Mouse (Mus musculus) heart, postnatal 4 days (tissue): ENCODE results near the gene Ctc1. TPM values are rescaled to one million over a fixed set of nuclear protein-coding genes. Genes with fewer than 3 reads are reported as not detected.

Source experiments
- DNase-seq: peaks from one replicate; pipeline ENCODE4 v3.0.0; 2021
- microRNA-seq, 2 experiments: library from miRNA; unstranded; fragments of <30 nt; microRNA quantifications; one replicate each; pipeline ENCODE4 v1.2.0; 2021 to 2022
- total RNA-seq, 2 experiments: library from RNA; stranded (reverse); gene quantifications; 2 replicates each; pipeline ENCODE4 v1.2.3; 2021

The Ctc1 gene
- total RNA-seq, 2 experiments from 2014 or later, result 36.8 to 37.7 TPM

DNA sequence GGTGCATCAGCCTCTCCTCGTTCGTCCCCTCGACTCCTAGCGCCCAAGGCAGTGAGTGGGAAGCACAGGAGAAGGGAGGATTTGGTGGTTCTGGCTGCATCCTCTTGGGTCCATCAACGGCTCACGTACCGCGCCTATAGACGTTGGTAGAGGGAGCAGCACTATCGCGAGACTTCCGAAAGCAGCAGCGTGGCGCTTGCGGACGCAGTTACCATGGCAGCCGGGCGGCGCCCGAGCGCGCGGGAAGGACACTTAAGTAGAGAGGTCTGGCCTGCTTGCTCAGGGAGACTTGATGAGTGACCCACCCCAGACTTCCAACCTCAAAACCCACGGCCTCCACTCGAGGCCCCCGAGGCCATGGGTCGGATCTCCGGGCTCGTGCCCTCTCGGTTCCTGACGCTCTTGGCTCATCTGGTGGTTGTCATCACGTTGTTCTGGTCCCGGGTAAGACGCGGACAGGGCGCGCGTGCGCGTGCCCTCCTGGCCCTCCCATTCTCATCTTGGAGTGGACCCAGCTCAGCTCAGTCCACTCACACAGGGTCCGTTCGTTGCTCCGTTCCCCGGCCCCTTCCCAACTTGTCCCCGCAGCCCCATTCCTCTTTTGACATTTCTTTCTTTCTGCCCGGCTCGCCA is 55.0 kb downstream of the Ctc1 start, which contains the start of gene Tmem107:
TSS of gene Tmem107 (plus strand) at position 217 of the 633 bp plus-strand sequence.
- DNase-seq, result peak; percentile 93

DNA sequence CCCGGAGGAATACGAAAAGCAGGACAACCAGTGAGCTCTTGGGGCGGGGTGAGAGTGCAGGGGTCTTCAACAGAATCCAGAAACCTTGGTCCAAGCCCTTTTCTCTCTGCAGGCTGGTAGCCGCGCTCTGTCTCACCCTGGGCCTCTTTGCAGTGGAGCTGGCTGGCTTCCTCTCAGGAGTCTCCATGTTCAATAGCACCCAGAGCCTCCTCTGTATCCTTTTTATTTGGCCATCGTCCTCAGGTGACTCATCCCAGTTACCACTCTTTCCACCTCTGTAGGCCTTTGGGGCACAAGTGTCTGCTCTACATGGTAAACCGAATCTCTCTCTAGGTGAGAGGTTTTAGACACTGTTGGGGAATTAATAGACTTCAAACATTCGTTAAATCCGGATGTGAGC is 55.6 kb downstream of the Ctc1 start:
- DNase-seq, result no peak

DNA sequence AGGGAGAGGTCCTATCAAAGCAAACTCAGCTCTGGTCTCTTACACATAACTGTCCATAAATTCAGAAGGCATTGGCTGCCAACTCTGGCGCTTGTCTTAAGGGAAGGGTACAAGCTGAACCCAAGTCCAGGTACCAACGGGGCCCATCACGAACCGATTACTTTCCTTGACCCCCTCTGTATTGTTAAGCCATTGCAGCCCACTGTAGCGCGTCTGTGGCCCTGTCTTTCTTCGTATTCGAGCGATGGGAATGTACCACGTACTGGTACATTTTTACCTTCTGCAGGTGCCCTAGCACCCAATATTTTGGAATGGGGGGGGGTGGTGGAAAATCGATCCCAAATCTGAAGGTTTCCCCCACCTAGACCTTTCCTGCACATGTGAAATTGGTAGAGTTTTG is 56.5 kb downstream of the Ctc1 start:
- DNase-seq, result no peak

DNA sequence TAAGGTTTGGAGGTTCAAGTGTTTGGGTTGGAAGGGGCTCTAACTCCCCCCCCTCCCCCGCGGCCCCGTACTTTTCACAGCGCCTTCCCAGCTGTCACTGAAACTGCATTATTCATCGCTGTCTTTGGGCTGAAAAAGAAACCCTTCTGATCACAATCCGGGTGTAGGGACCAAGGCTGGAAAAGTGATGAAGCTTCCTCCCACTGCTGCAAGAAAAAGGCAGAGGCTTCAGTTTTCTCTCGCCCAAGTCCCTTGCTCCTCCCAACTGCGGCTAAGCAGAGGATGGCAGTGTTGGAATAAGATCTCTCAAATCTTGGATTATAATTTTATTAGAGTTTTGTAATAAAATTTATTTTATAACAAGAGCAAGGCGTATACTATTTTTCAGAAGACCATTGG is 57.0 kb downstream of the Ctc1 start:
- no peak for DNase-seq

DNA sequence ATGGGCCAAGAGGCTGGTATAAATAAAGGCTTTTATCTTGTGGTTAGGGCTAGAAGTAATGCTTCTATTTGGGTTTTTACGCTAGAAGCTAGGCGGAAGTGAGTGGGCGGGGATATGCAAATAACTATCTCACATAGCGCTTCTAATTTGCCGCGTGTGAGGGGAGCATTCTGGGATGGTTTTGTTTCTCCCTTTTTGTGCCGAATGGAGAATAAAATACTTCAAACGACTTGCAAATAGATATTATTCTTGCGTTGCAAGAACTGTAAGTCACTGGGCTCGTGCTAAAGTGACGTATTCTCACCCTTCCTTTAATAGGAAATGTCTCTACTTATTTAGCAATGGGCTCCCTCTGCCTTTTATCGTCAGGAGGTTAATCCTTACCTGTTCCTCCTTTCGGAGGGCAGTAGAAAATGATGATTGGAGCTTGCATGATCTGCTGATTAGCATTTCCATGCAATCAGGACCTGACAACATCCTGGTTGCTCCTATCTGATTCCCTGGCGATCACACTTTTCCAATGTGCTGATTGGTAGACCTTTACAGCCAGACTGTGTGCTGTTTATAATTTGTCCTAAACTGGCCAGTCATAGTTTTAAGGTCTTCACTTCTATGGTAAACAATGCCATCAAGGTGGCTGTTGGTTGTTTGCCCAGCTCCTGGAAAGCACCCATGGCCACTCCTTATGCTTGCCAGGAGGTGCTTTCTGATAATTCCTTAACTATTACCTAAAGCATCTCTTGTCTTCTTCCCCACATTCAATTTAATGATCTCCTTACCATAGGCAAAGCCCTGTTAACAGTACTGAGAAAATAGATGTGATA is 57.6 kb downstream of the Ctc1 start:
- peak; percentile 84 for DNase-seq

DNA sequence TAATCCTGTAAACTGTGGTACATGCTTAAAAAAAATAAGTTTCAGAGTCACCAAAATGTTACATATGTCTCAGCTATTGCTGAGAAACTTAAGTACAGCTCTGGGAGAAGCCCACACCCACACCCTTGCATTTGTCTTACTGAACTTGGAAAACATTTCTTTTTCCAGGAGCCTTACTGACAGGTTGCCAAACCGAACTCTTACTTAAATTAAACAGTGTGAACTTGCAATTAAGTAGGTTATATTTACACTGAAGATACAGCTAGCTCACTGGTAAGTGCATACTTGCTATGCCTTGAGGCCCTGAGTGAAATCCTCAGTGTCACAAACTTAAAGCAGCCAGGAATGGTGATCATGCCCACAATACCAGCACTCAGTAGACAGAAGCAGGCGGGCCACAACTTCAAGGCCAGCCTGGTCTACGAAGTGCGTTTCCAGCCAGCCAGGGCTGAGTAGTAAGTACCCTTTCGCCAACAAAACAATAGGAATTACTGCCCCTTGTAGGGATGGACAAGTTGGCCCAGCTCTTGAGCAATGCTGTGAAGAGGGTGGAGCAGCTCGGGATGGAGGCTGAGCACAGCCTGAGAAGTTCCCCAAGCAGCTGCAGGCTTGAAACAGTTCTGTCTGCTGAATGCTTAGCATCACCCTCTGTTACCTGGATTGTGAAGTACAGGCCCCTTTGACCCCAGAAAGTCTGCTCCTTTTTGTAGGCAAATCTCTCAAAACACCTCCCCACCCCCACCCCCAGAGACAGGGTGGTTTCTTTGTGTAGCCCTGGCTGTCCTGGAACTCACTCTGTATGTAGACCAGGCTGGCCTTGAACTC is 58.5 kb downstream of the Ctc1 start:
- no peak for DNase-seq

DNA sequence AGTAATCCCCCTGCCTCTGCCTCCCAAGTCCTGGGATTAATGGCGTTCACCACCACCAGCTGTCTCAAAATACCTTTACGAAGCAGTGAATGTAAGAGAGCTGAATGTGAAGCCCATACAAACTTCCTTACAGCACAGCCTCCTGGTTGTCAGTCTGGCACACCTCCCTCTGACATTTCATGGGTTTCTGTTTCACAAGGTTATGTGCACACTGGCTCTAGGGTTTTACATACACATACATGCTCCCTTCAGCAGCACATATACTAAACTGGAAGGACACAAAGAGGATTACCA is 59.0 kb downstream of the Ctc1 start:
- DNase-seq, result no peak

DNA sequence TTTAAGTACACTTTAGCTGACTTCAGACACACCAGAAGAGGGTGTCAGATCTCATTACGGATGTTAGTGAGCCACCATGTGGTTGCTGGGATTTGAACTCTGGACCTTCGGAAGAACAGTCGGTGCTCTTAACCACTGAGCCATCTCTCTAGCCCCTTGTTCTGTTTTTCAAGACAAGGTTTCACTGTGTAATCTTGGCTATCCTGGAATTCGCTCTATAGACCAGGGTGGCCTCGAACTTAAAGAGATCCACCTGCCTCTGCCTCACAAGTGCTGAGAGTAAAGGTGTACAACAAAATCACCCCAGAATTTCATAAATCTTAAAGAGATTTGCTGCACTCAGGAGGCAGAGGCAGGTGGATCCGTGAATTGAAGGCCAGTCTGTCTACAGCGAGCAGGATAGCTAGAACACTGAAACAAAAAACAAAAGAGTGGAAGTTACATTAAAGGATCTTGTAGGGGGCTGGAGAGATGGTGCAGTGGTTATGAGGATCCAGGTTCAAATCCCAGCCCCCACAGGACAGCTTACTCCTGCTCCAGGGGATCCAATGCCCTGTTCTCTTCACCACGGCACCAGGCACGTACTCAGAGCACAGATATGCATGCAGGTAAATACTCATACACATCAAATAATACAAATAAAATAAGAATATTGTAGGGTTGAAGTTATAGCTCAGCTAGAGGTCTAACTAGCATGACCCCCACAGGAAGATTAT is 60.2 kb downstream of the Ctc1 start:
- no peak for DNase-seq

DNA sequence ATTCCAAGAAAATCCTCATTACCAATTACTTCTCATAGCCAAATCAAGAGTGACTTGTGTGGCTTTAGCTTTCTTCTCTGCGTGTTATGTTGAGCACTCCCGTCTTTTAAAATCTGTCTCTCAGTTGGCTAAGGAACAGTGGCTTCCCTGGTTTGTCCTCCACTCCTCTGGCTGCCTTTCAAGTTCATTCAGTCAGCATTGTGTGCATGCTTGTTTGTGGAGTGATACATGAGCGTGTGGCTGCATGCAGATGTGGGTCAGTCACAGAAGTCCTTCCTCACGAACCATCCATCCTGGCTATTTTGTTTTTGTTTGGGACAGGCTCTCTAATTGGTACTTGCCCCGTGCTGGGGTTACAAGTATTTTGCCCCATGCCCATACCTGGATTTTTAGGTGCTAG is 60.9 kb downstream of the Ctc1 start:
- DNase-seq, result no peak

DNA sequence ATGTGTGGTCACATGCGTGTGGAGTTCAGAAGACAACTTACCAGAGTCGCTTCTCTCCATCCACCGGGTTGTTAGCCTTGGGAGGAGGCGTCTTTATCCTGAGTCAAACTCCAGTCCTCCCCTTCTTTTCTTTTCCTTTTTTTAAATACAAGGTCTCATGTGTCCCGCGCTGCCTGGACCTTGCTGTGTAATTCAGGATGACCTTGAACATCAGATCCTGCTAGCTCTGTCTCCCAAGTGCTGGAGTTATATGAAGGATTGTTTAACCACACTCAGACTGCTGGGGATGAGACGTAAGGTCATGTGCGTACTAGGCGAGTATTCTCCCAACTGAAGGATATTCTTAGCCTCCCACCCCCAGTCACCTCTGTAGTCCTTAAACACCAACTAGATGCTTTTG is 61.6 kb downstream of the Ctc1 start:
- DNase-seq, result no peak

DNA sequence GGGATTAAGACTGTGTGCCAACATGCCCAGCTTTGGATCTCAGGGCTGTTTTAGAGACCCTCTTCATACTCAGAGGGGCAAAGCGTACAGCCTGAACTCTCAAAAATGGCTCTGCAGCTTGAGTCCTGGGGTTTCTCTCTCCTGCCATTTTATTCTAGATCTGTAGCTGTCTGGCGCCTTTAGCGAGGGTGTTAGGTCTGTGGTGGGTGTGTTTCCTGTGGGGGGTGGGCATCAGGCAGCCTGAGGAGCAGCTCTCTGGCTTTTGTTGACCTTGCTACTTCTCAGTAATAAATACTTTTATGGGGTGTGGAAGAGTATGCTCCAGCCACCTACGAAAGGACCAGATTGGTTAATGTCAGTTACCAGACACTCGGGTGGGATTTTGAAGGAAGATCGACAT is 62.3 kb downstream of the Ctc1 start:
- DNase-seq, result no peak

DNA sequence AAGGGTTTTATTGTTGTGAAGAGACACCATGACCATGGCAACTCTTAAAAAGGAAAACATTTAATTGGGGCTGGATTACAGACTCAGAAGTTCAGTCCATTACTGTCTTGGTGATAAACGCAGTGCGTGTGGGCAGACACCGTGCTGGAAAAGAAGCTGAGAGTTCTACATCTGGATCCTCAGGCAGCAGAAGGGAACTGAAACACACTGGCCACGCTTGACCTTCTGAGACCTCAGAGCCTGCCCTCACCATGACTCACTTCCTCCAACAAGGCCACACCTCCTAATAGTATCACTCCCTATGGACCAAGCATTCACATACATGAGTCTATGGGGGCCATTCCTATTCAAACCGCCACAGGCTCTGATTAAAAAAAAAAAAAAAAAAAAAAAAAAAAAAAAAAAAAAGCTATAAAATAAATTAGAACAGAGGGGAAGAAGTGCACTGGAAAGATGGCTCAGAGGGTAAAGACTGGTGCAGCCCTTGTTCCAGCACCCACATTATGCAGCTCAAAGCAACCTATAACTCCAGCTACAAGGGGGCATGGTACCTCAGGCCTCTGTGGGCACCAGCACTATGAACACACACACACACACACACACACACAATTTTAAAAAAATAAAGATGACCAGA is 63.2 kb downstream of the Ctc1 start:
- DNase-seq, result no peak

DNA sequence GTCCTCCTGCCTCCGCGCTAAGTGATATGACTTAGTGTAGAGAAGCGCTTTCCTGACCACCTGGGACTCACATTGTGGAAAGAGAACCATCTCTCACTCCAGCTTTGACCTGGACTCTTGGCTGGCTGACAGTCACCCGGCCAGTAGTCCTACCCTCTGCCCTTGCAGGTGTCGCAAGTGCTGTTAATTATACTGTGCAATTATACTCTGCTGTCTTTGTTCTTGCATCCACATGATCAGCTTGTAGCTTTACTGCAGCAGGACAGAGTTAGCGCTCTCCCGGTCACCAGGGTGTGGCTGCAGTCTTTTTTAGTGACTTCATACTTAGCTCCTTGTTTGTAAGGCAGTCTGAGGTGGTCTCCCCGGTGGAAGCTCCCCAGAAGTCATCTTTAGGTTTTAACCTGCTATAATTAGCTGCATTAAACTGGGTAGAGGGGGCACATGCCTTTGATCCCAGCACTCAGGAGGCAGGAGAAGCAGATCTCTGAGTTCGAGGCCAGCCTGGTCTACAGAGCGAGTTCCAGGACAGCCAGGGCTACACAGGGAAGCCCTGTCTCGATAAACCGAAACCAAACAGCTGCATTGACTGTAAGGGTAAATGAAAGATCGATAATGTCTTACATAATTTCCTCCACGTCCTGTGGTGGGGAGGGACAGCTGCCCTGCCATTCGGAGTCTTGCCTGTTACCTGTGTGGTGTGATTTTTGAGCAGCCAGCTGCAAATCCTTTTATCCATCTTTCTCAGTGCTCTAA is 64.6 kb downstream of the Ctc1 start:
- DNase-seq, result no peak

DNA sequence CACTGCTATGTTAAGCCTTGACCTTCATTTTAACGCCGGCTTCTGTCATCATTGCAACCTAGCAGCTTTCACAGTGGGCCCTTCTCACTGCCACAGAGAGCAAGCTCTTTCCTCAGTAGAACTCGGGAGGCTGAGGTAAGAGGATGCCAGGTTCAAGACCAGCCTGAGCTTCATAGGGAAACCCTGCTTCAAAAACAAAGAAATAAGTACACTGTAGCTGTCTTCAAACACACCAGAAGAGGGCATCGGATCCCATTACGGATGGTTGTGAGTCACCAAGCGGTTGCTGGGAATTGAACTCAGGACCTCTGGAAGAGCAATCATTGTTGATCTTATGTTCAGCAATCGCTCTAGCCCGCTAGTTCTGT is 65.1 kb downstream of the Ctc1 start:
- no peak for DNase-seq

DNA sequence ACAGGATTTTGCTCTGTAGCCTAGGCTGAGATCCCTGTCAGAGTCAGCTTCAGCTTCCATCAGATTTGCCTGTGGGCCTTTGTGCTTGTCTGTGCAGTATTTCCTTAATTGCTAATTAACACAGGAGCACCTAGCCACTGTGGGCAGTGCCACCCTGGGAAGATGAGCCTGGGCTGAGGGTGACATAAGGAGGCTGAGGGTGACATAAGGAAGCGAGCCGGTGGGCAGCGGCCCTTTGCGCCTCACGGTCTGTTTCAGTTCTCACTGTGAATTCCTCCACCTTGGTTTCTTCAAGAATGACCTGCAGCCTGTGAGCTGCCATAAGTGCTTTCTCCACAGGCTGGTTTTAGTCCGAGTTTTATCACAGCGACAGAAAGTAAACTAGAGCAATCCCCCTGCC is 65.9 kb downstream of the Ctc1 start:
- no peak for DNase-seq

DNA sequence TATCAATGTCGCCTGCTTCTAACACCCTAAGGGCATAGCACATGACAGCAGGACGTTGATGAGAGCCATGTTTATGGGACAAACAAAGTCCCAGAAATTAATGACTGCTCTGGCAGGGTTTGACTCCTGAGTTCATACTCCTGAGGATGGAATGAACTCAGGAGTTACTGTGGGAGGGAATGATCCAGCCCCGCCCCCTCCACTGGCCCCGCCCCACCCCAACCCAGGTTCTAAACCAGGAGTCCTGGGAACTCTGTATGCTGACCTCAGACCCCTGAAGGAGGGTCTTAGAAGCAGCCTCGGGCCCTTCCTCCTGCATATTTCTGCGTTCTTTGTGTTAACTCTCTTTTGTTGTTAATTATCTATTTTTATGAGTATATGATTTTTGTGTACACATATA is 69.9 kb downstream of the Ctc1 start:
- DNase-seq, result no peak

Small RNA genes lying within 50 kb of the gene (microRNA-seq; reads per million reads assigned to microRNA genes)
- gene Mir3062, result 2.0 to 2.4 reads per million in 2 experiments

Other genes starting within 250 kb of the Ctc1 start
- gene Ndel1, start 144.1 kb upstream of the Ctc1 start, total RNA-seq, result 10 to 100 TPM; 57.9 to 66.3 TPM
- under 1 TPM; 0.21 to 0.32 TPM for gene Rnf222, start 127.4 kb upstream of the Ctc1 start, total RNA-seq
- 100 to 1,000 TPM; 896 to 908 TPM for gene Rpl26, start 114.3 kb upstream of the Ctc1 start, total RNA-seq
- gene Odf4, start 88.8 kb upstream of the Ctc1 start, total RNA-seq, result not detected
- gene Arhgef15, start 58.4 kb upstream of the Ctc1 start, total RNA-seq, result 10 to 100 TPM; 32.1 to 36.8 TPM
- 1 to 10 TPM in 1 of 2 experiments, under 1 TPM in 1; 0.91 to 1.4 TPM for gene Slc25a35, start 47.8 kb upstream of the Ctc1 start, total RNA-seq
- gene Rangrf, start 40.7 kb upstream of the Ctc1 start, total RNA-seq, result 10 to 100 TPM; 41.0 to 44.7 TPM
- 10 to 100 TPM; 14.3 to 14.5 TPM for gene Pfas, start 7.5 kb upstream of the Ctc1 start, total RNA-seq
- 10 to 100 TPM; 38.0 to 43.3 TPM for gene Aurkb, start 29.7 kb downstream of the Ctc1 start, total RNA-seq
- gene Borcs6, start 43.8 kb downstream of the Ctc1 start, total RNA-seq, result 10 to 100 TPM; 13.8 to 14.3 TPM
- gene Tmem107, start 54.9 kb downstream of the Ctc1 start, total RNA-seq, result 1 to 10 TPM; 6.7 to 8.6 TPM
- 10 to 100 TPM; 80.2 to 84.6 TPM for gene Vamp2, start 72.6 kb downstream of the Ctc1 start, total RNA-seq
- gene Per1, start 79.3 kb downstream of the Ctc1 start, total RNA-seq, result 10 to 100 TPM; 42.6 to 55.6 TPM
- gene Hes7, start 104.5 kb downstream of the Ctc1 start, total RNA-seq, result under 1 TPM; 0.23 to 0.29 TPM
- under 1 TPM; 0.29 to 0.65 TPM for gene 9130213A22Rik, start 106.7 kb downstream of the Ctc1 start, total RNA-seq
- gene Aloxe3, start 110.0 kb downstream of the Ctc1 start, total RNA-seq, result under 1 TPM in 1 of 2 experiments, not detected in 1; 0.45 TPM
- not detected for gene Alox12b, start 141.1 kb downstream of the Ctc1 start, total RNA-seq
- gene Alox8, start 181.9 kb downstream of the Ctc1 start, total RNA-seq, result 1 to 10 TPM; 3.8 to 5.0 TPM
- gene Gucy2e, start 221.1 kb downstream of the Ctc1 start, total RNA-seq, result under 1 TPM; 0.09 to 0.12 TPM